In the genomic region with DNA sequence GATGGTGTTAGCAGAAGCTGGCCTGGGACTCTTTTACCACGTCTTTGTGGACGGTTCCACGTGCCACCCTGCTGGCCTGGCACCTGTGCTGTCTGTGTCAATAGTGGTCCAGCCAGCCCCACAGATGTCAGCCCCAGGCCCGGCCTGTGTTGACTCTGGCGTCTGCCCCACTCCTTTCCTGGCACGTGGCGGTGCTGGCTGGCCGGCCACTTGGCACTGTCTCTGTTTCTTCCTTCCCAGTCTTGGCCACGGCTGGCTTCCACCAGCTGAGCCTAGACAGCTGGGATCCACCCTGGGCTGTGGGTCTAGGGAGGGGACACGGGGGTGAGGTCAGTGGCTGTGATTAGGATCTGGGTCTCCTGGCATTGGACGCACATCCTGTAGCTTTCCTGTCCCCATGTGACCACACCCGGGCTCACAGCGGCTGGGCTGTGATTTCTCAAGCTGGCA, we compare ENCODE assay signal across 9 mouse cellular contexts. TPM values are rescaled to one million over a fixed set of nuclear protein-coding genes. Genes with fewer than 3 reads are reported as not detected.
DNase-seq lines count a peak whose midpoint lies in the region; ATAC-seq lines count a peak whose summit lies in the region.
"Had no signal": no experiment of that assay in that cellular context is flagged by ENCODE, and none has a peak within 500 bp of the region (broad histone marks: within the 10 kb centered on the region; RNA-seq: fewer than 3 reads in every experiment).

No protein-coding gene starts in this region.

- peaks cover 99% of the 10 kb centered on the region for H3K79me2 ChIP-seq in macrophage (ENCODE audit: inconsistent target)

- no peak for ATAC-seq in midbrain, embryonic 12.5 days (ENCODE audit: low FRiP score, low read depth)
- no peak for ATAC-seq in midbrain, embryonic 11.5 days (ENCODE audit: low FRiP score)
- peak; percentile 63 for ATAC-seq in forebrain, embryonic 16.5 days

- peak overlapping the region; percentile 43; the same call in 1 of the 2 replicates for H3K27ac ChIP-seq in midbrain, embryonic 12.5 days (replicated peaks)
- H3K27ac ChIP-seq in midbrain, embryonic 11.5 days (ENCODE audit: low read depth, low read length): no peak overlapping the region
- peak overlapping the region; percentile 54; the same call in 1 of the 2 replicates for H3K27ac ChIP-seq in forebrain, embryonic 16.5 days (ENCODE audit: low read length)
- H3K27ac ChIP-seq in macrophage: peak overlapping the region; percentile 46

- no peaks in the 10 kb centered on the region for H3K9me3 ChIP-seq in midbrain, embryonic 12.5 days
- no peaks in the 10 kb centered on the region for H3K9me3 ChIP-seq in midbrain, embryonic 11.5 days (ENCODE audit: control insufficient read depth, low read length)
- no peaks in the 10 kb centered on the region for H3K9me3 ChIP-seq in forebrain, embryonic 16.5 days (ENCODE audit: control insufficient read depth, low read length)

- no peak overlapping the region for H3K4me2 ChIP-seq in midbrain, embryonic 12.5 days (replicated peaks)
- H3K4me2 ChIP-seq in midbrain, embryonic 11.5 days: no peak overlapping the region
- no peak overlapping the region for H3K4me2 ChIP-seq in forebrain, embryonic 16.5 days (ENCODE audit: low read length)

- intact Hi-C loops in heart, postnatal 14 days (cut with DNase I): no loop called here

- H3K36me3 ChIP-seq in midbrain, embryonic 12.5 days: peaks cover 38% of the 10 kb centered on the region
- no peaks in the 10 kb centered on the region for H3K36me3 ChIP-seq in midbrain, embryonic 11.5 days (ENCODE audit: control insufficient read depth, insufficient read depth, low read length)
- H3K36me3 ChIP-seq in forebrain, embryonic 16.5 days (ENCODE audit: control insufficient read depth, insufficient read depth): no peaks in the 10 kb centered on the region
- peaks cover 11% of the 10 kb centered on the region; the same call in 1 of the 2 replicates for H3K36me3 ChIP-seq in macrophage (ENCODE audit: inconsistent target)

- 75% methylated on average over 13 of the region's 13 CpGs for WGBS in midbrain, embryonic 12.5 days
- 77% methylated on average over 13 of the region's 13 CpGs for WGBS in midbrain, embryonic 11.5 days
- WGBS in forebrain, embryonic 16.5 days: 42% methylated on average over 13 of the region's 13 CpGs
- 40% methylated on average over 13 of the region's 13 CpGs for WGBS in macrophage (ENCODE audit: missing documents)

- no peak for DNase-seq in midbrain, embryonic 11.5 days (ENCODE audit: low spot score, missing footprints)
- DNase-seq in heart, postnatal 14 days: peak; percentile 88 to 91
- DNase-seq in layer of hippocampus, adult 9-11 months: peak; percentile 86
- peak; percentile 59 for DNase-seq in testis, postnatal 14 days (ENCODE audit: low spot score)
- no peak for DNase-seq in natural killer cell, adult 2 months (ENCODE audit: low spot score in 2 of 2)

- no peaks in the 10 kb centered on the region for H3K27me3 ChIP-seq in midbrain, embryonic 12.5 days
- no peaks in the 10 kb centered on the region; the same call in 1 of the 2 replicates for H3K27me3 ChIP-seq in midbrain, embryonic 11.5 days (ENCODE audit: control insufficient read depth, insufficient read depth, low read length)
- no peaks in the 10 kb centered on the region for H3K27me3 ChIP-seq in forebrain, embryonic 16.5 days (replicated peaks; ENCODE audit: control insufficient read depth, insufficient read depth, low read length)

- peaks cover 45% of the 10 kb centered on the region for H3K4me1 ChIP-seq in midbrain, embryonic 12.5 days
- peaks cover 30% of the 10 kb centered on the region for H3K4me1 ChIP-seq in midbrain, embryonic 11.5 days (ENCODE audit: control insufficient read depth, insufficient read depth, low read length)
- peaks cover 23% of the 10 kb centered on the region for H3K4me1 ChIP-seq in forebrain, embryonic 16.5 days (replicated peaks; ENCODE audit: control insufficient read depth, insufficient read depth, low read length)

- H3K4me3 ChIP-seq in midbrain, embryonic 12.5 days: no peak overlapping the region
- no peak overlapping the region for H3K4me3 ChIP-seq in midbrain, embryonic 11.5 days (ENCODE audit: low read depth, low read length)
- no peak overlapping the region for H3K4me3 ChIP-seq in forebrain, embryonic 16.5 days (replicated peaks; ENCODE audit: low read length)
- H3K4me3 ChIP-seq in macrophage (ENCODE audit: inconsistent target): no peak overlapping the region

- H3K9ac ChIP-seq in midbrain, embryonic 12.5 days (replicated peaks): no peak overlapping the region
- no peak overlapping the region for H3K9ac ChIP-seq in midbrain, embryonic 11.5 days (ENCODE audit: low read length)
- H3K9ac ChIP-seq in forebrain, embryonic 16.5 days (replicated peaks; ENCODE audit: low read depth, low read length): no peak overlapping the region

RNA-seq across cellular contexts. Expression of a gene that starts 7.5 kb away (rescaled TPM):
- 4.0 and 5.6 TPM in 2 replicates for polyA plus RNA-seq in midbrain, embryonic 12.5 days (2016; fragmentation: Nextera tagmentation; extraction: Ambion mirVana)
- polyA plus RNA-seq in midbrain, embryonic 11.5 days (2014; fragmentation: Nextera tagmentation; extraction: Ambion mirVana): 4.2 and 6.2 TPM in 2 replicates
- polyA plus RNA-seq in forebrain, embryonic 16.5 days (2015; fragmentation: Nextera tagmentation; extraction: Ambion mirVana): 2.4 and 3.5 TPM in 2 replicates
- 1 to 10 TPM; 2.2 to 2.6 TPM for total RNA-seq in heart, postnatal 14 days (2021)
- 10 to 100 TPM; 12.0 to 74.5 (median 35.1) TPM for total RNA-seq in macrophage (2018; cell fraction: chromatin; rRNA removed)
- total RNA-seq in macrophage (2018; cell fraction: cytosol; rRNA removed): 10 to 100 TPM; 11.0 to 54.3 (median 34.8) TPM
- total RNA-seq in macrophage (2018; cell fraction: nucleus; rRNA removed): 10 to 100 TPM; 15.3 to 77.8 (median 34.3) TPM
- polyA plus RNA-seq in macrophage (2018): 13.8 to 37.4 TPM (median 29.1 TPM) in 3 replicates

RNA-seq across cellular contexts. Expression of a gene that starts 13.3 kb away (rescaled TPM):
- polyA plus RNA-seq in midbrain, embryonic 12.5 days (2016; fragmentation: Nextera tagmentation; extraction: Ambion mirVana): 157 and 167 TPM in 2 replicates
- 127 and 135 TPM in 2 replicates for polyA plus RNA-seq in midbrain, embryonic 11.5 days (2014; fragmentation: Nextera tagmentation; extraction: Ambion mirVana)
- 289 and 309 TPM in 2 replicates for polyA plus RNA-seq in forebrain, embryonic 16.5 days (2015; fragmentation: Nextera tagmentation; extraction: Ambion mirVana)
- total RNA-seq in heart, postnatal 14 days (2021): 10 to 100 TPM; 81.8 to 93.4 TPM
- 10 to 100 TPM; 11.2 to 75.4 (median 41.5) TPM for total RNA-seq in macrophage (2018; cell fraction: chromatin; rRNA removed)
- total RNA-seq in macrophage (2018; cell fraction: cytosol; rRNA removed): 10 to 100 TPM; 42.1 to 70.3 (median 54.8) TPM
- total RNA-seq in macrophage (2018; cell fraction: nucleus; rRNA removed): 100 to 1,000 TPM in 1 of 26 experiments, 10 to 100 TPM in 25; 26.0 to 102 (median 57.5) TPM
- 41.6 to 61.5 TPM (median 54.4 TPM) in 3 replicates for polyA plus RNA-seq in macrophage (2018)

RNA-seq across cellular contexts. Expression of a gene that starts 17.5 kb away (rescaled TPM):
- polyA plus RNA-seq in midbrain, embryonic 12.5 days (2016; fragmentation: Nextera tagmentation; extraction: Ambion mirVana): 1.4 and 1.5 TPM in 2 replicates
- 0.34 and 0.61 TPM in 2 replicates for polyA plus RNA-seq in midbrain, embryonic 11.5 days (2014; fragmentation: Nextera tagmentation; extraction: Ambion mirVana)
- 2.7 and 3.6 TPM in 2 replicates for polyA plus RNA-seq in forebrain, embryonic 16.5 days (2015; fragmentation: Nextera tagmentation; extraction: Ambion mirVana)
- total RNA-seq in heart, postnatal 14 days (2021): under 1 TPM; 0.41 to 0.43 TPM
- total RNA-seq in macrophage (2018; cell fraction: chromatin; rRNA removed): 1 to 10 TPM in 18 of 26 experiments, under 1 TPM in 8; 0.40 to 4.9 (median 1.8) TPM
- total RNA-seq in macrophage (2018; cell fraction: cytosol; rRNA removed): 1 to 10 TPM in 3 of 26 experiments, under 1 TPM in 23; 0.28 to 1.1 (median 0.59) TPM
- total RNA-seq in macrophage (2018; cell fraction: nucleus; rRNA removed): 1 to 10 TPM in 20 of 26 experiments, under 1 TPM in 6; 0.36 to 5.2 (median 1.9) TPM
- polyA plus RNA-seq in macrophage (2018): 0.27 to 0.89 TPM (median 0.30 TPM) in 3 replicates

RNA-seq across cellular contexts. Expression of a gene that starts 23.6 kb away (rescaled TPM):
- polyA plus RNA-seq in midbrain, embryonic 12.5 days (2016; fragmentation: Nextera tagmentation; extraction: Ambion mirVana): 27.9 and 34.2 TPM in 2 replicates
- 20.6 and 25.6 TPM in 2 replicates for polyA plus RNA-seq in midbrain, embryonic 11.5 days (2014; fragmentation: Nextera tagmentation; extraction: Ambion mirVana)
- 17.7 and 36.3 TPM in 2 replicates for polyA plus RNA-seq in forebrain, embryonic 16.5 days (2015; fragmentation: Nextera tagmentation; extraction: Ambion mirVana)
- not detected for total RNA-seq in heart, postnatal 14 days (2021)
- total RNA-seq in macrophage (2018; cell fraction: chromatin; rRNA removed): not detected
- total RNA-seq in macrophage (2018; cell fraction: cytosol; rRNA removed): not detected
- not detected for total RNA-seq in macrophage (2018; cell fraction: nucleus; rRNA removed)
- polyA plus RNA-seq in macrophage (2018): 5.7 TPM in 1 of 3 replicates, not detected in the others
- total RNA-seq: layer of hippocampus, postnatal 25 days had no signal

RNA-seq across cellular contexts. Expression of a gene that starts 25.6 kb away (rescaled TPM):
- 65.4 and 68.4 TPM in 2 replicates for polyA plus RNA-seq in midbrain, embryonic 12.5 days (2016; fragmentation: Nextera tagmentation; extraction: Ambion mirVana)
- polyA plus RNA-seq in midbrain, embryonic 11.5 days (2014; fragmentation: Nextera tagmentation; extraction: Ambion mirVana): 39.7 and 45.7 TPM in 2 replicates
- 53.8 and 54.0 TPM in 2 replicates for polyA plus RNA-seq in forebrain, embryonic 16.5 days (2015; fragmentation: Nextera tagmentation; extraction: Ambion mirVana)
- 10 to 100 TPM; 48.3 to 51.5 TPM for total RNA-seq in heart, postnatal 14 days (2021)
- total RNA-seq in macrophage (2018; cell fraction: chromatin; rRNA removed): 10 to 100 TPM in 22 of 26 experiments, 1 to 10 TPM in 4; 5.5 to 31.1 (median 17.1) TPM
- total RNA-seq in macrophage (2018; cell fraction: cytosol; rRNA removed): 10 to 100 TPM; 12.9 to 22.1 (median 16.4) TPM
- 10 to 100 TPM in 24 of 26 experiments, 1 to 10 TPM in 2; 8.2 to 23.5 (median 14.9) TPM for total RNA-seq in macrophage (2018; cell fraction: nucleus; rRNA removed)
- 10.6 to 18.8 TPM (median 16.5 TPM) in 3 replicates for polyA plus RNA-seq in macrophage (2018)

Comparison
In these comparisons a context has a peak if more than half of its experiments do, and no peak if none do; other contexts are left out.
1. DNase-seq: peak in heart, postnatal 14 days (2 of 2), layer of hippocampus, adult 9-11 months (single experiment) and testis, postnatal 14 days (single experiment); none in midbrain, embryonic 11.5 days (single experiment) and natural killer cell, adult 2 months (0 of 2).